Mouse (Mus musculus) spleen, postnatal 4 days (tissue): ENCODE results near the gene Ldlr.

Source experiments
- DNase-seq, 2 experiments: peaks; one replicate each; pipeline ENCODE4 v3.0.0; 2022; ENCODE audit warnings: low spot score in 2 of 2

The Ldlr gene

GRCm38 (mm10) chr9:21725224-21726121, 2.2 kb downstream of the Ldlr start:
- DNase-seq: no peak

- DNase-seq: no peak
These were observed 3.1 kb downstream of the Ldlr start for GRCm38 (mm10) chr9:21726218-21726975.

DNA sequence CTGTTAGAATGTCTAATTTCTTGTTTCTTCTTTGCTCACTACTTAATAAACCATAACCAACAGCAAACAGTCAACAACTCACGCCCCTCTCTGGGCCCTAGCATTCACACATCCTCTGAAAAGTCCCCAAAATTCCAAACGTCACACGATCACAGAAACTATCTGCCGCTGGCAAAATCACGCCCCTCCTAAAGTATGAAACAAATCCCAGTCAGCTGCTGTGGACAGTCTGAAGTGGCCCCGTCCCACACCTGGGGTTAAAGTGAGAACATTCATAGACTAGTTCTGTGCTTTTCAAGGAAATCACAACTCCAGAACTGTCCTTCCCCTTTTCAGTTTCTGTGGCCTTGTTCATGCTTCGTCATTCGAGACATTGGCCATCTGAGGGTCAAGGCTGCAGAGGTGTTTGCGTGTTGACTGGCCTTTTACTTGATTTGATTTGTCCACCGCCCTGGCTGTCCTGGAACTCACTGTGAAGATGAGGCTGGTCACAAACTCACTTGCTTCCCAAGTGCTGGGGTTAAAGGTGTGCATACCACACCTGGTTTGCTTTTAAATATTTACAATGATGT, 5.1 kb downstream of the Ldlr start:
- DNase-seq: no peak

DNA sequence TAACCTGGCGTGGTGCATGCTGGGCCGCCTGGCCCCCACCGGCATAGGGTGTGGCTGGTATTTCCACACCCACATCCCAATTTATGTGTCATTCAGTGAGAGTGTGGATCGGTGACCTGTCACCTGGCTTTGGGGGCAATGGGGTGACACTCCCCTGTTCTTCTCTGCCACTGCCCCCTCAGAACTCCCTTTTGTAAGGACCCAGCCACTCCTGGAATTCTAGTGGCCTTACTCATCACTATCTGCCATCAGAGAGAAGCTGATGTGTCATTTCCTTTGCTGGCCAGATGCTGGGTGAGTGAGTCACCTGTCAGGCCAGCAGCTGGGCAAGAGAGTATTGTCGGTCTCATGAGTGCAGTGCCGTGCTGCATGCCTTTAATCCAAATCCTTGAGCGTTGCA, 6.0 kb downstream of the Ldlr start:
- DNase-seq: no peak

DNA sequence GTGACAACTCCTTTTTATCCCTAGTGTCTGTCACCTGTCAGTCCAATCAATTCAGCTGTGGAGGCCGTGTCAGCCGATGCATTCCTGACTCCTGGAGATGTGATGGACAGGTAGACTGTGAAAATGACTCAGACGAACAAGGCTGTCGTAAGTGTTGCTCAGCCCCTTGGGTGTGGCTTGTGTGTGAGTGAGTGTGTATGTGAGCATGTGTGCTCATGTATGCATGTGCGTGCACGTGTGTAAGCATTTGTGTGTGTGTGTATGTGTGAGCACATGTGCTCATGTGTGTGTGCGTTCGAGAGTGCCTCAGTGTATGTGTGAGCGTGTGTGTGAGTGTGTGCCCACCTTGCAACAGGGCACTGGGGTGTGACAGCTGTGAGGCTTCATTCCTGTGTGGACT, 9.0 kb downstream of the Ldlr start:
- no peak for DNase-seq

DNA sequence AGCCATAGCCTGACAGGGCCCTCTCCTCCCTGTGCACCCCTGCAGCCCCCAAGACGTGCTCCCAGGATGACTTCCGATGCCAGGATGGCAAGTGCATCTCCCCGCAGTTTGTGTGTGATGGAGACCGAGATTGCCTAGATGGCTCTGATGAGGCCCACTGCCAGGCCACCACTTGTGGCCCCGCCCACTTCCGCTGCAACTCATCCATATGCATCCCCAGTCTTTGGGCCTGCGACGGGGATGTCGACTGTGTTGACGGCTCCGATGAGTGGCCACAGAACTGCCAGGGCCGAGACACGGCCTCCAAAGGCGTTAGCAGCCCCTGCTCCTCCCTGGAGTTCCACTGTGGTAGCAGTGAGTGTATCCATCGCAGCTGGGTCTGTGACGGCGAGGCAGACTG, 10.2 kb downstream of the Ldlr start:
- DNase-seq: no peak

- DNase-seq: no peak
These were observed 10.7 kb downstream of the Ldlr start for GRCm38 (mm10) chr9:21733989-21734388.

- DNase-seq: no peak
These were observed 11.8 kb downstream of the Ldlr start for GRCm38 (mm10) chr9:21735126-21735525.

- no peak for DNase-seq
These were observed 13.3 kb downstream of the Ldlr start for GRCm38 (mm10) chr9:21736580-21736979.

GRCm38 (mm10) chr9:21737188-21737587, 13.9 kb downstream of the Ldlr start:
- DNase-seq: no peak

GRCm38 (mm10) chr9:21738776-21739175, 15.5 kb downstream of the Ldlr start:
- DNase-seq: no peak

- DNase-seq: no peak
These were observed 17.1 kb downstream of the Ldlr start for GRCm38 (mm10) chr9:21740427-21740826.

GRCm38 (mm10) chr9:21741514-21741913, 18.2 kb downstream of the Ldlr start:
- no peak for DNase-seq

DNA sequence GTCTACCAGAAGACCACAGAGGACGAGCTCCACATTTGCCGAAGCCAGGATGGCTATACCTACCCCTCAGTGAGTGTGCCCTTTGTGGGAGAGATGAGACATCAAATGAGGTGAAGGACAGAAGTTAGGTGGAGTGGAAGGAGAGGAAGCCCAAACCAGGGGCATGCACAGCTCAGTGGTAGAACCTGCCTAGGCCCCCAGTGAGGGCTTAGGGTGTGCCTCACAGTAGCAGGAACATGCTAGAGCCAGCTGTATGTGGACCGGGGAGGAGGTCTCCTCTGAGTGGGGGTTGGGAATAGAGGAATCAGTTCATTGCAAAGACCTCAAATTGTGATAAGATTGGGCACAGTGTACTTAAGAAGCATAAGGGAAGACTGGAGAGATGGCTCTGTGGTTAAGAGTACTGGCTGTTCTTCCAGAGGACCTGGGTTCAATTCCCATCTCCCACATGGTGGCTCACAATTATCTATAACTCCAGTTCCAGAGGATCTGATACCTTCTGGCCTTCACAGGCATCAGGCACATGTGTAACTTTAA, 24.0 kb downstream of the Ldlr start:
- DNase-seq: no peak

GRCm38 (mm10) chr9:21748033-21748432, 24.8 kb downstream of the Ldlr start:
- DNase-seq: peak in 1 of 2 experiments; percentile 53

DNA sequence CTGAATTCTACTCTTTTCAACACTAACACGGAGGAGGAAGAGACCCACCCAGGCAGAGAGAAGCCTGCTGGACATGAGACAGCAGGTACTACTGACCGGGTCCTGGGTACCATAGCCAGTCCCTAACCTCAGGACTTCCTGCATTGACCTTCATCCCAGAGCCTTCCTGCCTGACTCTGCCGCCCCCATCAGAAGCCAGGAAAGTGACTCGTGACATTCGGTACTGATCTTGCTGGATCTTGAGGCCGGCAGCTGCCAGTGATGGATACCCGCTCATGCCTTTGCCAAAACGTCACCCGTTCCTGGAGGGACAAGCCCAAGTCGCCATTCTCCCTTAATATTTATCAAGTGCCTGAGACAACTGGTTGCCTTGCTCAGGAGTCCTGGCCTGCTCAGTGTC, 25.2 kb downstream of the Ldlr start:
- no peak for DNase-seq

GRCm38 (mm10) chr9:21749382-21750118, 26.3 kb downstream of the Ldlr start:
- DNase-seq: no peak

- no peak for DNase-seq
These were observed 27.1 kb downstream of the Ldlr start for GRCm38 (mm10) chr9:21750370-21750769.

DNA sequence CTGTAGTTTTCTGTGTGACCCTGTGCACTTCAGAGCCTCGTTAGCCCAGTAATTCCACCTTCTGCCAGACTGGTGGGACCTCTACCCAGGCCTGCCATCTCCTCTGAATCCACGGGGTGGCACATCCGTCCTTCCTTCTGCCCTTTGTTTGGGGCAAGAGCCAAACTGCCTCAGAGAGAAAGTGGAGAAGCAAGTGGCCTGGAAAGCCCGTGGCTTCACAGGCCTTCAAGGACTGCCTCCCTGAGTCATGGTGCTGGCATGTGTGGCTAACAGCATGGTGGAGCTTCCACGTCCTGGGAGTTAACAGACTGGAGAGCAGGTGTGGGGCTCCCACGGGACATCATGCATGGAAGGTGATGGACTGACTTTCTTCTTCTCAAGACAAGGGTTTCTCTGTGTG, 28.1 kb downstream of the Ldlr start:
- DNase-seq: no peak

DNA sequence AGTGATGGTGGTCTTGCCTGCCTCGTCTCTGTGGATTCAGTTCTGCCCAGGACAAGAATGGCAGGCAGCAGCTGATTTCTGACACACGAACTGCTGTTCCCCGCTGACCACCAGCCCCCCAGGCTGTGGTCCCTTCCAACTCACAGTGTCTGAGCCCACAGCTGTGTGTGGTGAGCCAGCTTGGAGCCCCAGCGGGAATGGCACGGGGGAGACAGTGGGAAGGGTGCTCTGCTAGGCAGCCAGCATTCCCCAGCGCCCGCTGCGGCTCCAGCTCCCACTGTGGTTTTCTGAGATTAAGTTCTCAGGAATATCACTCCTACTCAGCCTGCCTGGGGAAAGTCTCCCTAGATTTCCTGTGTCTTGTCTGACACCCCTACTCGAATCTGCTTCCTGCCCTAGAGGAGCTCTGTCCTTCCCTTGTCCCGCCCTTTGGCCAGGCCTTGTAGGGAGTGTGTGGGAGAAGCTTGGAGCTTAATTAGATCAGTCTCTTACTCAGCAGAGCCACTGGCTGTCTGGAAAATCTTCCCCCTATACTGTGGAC, 29.0 kb downstream of the Ldlr start:
- DNase-seq: no peak

DNA sequence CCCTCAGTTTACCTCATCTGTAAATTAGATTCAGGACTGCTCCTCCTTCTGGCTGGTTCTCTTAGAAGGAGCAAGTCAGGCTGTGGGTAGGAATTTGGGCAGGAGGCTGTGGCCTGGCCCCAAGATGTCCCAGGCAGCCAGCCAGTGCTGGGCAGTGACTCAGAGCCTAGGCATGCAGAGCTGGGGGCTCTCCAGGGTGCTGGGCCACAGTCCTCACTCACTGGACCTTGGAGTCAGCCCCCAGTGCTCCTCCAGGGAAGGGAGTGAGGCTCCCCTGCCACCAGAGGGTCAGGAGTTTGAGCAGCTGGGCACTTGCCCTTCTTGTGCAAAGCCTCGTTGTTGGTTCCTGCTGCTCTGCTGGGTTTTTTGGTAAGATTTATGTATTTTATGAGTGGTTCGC, 30.7 kb downstream of the Ldlr start:
- no peak for DNase-seq
